Mouse (Mus musculus): ENCODE results near the gene Fezf2. TPM values are rescaled to one million over a fixed set of nuclear protein-coding genes. Genes with fewer than 3 reads are reported as not detected.

The Fezf2 gene
- polyA plus RNA-seq, 1 experiment from 2014 or later = not detected

- peak; percentile 59 for DNase-seq (ENCODE audit: low spot score)
- H3K4me1 ChIP-seq (ENCODE audit: control insufficient read depth, insufficient read depth, low read length) = peaks cover 19% of the 10 kb centered on the region; the same call in 1 of the 2 replicates
These were observed 2.6 kb downstream of the Fezf2 start for GRCm38 (mm10) chr14:12345241-12345921.

DNA sequence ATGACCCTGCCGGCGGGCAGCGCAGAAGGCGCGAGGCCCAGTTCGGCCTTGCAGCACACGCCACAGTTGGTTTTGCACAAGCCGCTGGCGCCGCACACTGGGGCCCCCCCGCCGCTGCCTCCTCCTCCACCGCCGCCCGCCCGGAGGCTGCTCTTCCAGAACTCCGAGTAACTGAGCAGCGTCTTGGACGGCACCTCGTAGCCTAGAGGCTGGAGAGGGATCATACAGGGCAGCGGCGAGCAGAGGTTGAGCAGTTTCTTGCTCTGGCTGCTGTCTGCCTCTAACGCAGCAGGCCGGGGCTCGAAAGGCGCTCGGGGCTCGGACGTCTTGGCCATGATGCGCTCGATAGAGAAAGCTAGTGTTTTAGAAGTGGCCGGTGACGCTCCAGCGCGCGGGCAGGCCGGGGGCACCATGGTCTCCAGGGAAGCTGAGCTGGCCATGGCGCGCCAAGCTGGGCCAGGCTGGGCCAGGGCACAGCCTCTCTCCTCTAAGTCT, 3.2 kb downstream of the Fezf2 start:
- ATAC-seq (ENCODE audit: insufficient number of reproducible peaks, low FRiP score, low TSS enrichment, low read depth) = no peak
- Histone ChIP-seq H3K9me3 (ENCODE audit: control insufficient read depth, low read length) (no peaks in the 10 kb centered on the region), H3K27me3 (ENCODE audit: control insufficient read depth, insufficient read depth, low read length) (peaks cover 90% of the 10 kb centered on the region), H3K4me2 (ENCODE audit: low read depth, severe bottlenecking) (peak overlapping the region; percentile 31), H3K36me3 (ENCODE audit: control insufficient read depth, insufficient read depth, low read length) (no peaks in the 10 kb centered on the region), H3K27ac (replicated peaks; ENCODE audit: low read depth, low read length) (no peak overlapping the region), H3K4me3 (ENCODE audit: low read depth, low read length) (no peak overlapping the region), H3K9ac (ENCODE audit: low read length) (no peak overlapping the region), H3K4me1 (ENCODE audit: control insufficient read depth, insufficient read depth, low read length) (peaks cover 19% of the 10 kb centered on the region; the same call in 1 of the 2 replicates)
- DNase-seq (ENCODE audit: low spot score) = peak; percentile 59
- WGBS = under 1% methylated on average over 38 of the region's 39 CpGs

More at GRCm38 (mm10) chr14:12345241-12345921, 2.6 kb downstream of the Fezf2 start:
- WGBS = under 1% methylated on average over 40 of the region's 40 CpGs
- Histone ChIP-seq H3K9me3 (ENCODE audit: control insufficient read depth, low read length) (no peaks in the 10 kb centered on the region), H3K27ac (replicated peaks; ENCODE audit: low read depth, low read length) (no peak overlapping the region), H3K36me3 (ENCODE audit: control insufficient read depth, insufficient read depth, low read length) (no peaks in the 10 kb centered on the region), H3K27me3 (ENCODE audit: control insufficient read depth, insufficient read depth, low read length) (peaks cover 87% of the 10 kb centered on the region), H3K4me2 (ENCODE audit: low read depth, severe bottlenecking) (no peak overlapping the region), H3K9ac (ENCODE audit: low read length) (no peak overlapping the region), H3K4me3 (ENCODE audit: low read depth, low read length) (no peak overlapping the region)
- no peak for ATAC-seq (ENCODE audit: insufficient number of reproducible peaks, low FRiP score, low TSS enrichment, low read depth)

DNA sequence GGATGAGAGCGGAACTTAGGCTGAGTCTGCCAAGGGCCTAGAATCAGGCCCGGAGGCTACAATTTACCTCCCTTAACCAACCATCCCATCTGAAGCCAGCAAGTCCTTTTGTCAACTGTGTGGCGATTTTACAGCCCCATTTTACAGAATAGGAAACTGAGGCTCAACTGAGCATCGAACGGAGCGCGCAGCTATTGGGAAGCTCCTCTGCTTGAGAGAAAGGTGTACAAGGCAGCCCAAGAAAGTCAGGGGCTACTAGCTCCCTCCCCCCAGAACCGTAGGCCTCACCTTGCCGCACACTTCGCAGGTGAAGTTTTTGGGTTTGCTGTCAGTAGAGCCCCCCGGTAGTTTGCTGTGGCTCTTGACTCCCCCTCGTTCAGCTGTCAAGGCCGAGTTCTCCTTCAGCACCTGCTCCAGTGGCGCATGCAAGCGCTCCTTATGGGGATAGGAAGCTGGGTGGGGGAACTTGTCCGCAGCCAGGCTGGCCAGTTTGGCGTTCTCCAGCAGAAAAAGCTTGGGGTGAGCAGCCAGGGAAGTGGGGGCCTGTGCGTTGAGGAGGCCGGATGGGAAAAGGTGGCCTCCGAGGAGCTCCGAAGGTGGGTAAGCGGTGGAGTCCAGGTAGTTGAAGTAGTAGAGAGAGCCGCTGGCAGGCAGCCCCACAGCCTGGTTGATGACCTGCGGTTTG, 3.8 kb downstream of the Fezf2 start:
- ATAC-seq (ENCODE audit: insufficient number of reproducible peaks, low FRiP score, low TSS enrichment, low read depth) = no peak
- Histone ChIP-seq H3K4me2 (ENCODE audit: low read depth, severe bottlenecking) (no peak overlapping the region; the same call in 1 of the 2 replicates), H3K27ac (replicated peaks; ENCODE audit: low read depth, low read length) (no peak overlapping the region), H3K9me3 (ENCODE audit: control insufficient read depth, low read length) (no peaks in the 10 kb centered on the region), H3K27me3 (ENCODE audit: control insufficient read depth, insufficient read depth, low read length) (peaks cover 90% of the 10 kb centered on the region), H3K36me3 (ENCODE audit: control insufficient read depth, insufficient read depth, low read length) (no peaks in the 10 kb centered on the region), H3K4me3 (ENCODE audit: low read depth, low read length) (no peak overlapping the region), H3K9ac (ENCODE audit: low read length) (no peak overlapping the region), H3K4me1 (ENCODE audit: control insufficient read depth, insufficient read depth, low read length) (peaks cover 19% of the 10 kb centered on the region; the same call in 1 of the 2 replicates)
- no peak for DNase-seq (ENCODE audit: low spot score)
- 2% methylated on average over 24 of the region's 24 CpGs for WGBS

GRCm38 (mm10) chr14:12343451-12343941, 4.5 kb downstream of the Fezf2 start:
- H3K4me3 ChIP-seq (ENCODE audit: low read depth, low read length) = no peak overlapping the region
- DNase-seq (ENCODE audit: low spot score) = peak; percentile 62
- H3K27me3 ChIP-seq (ENCODE audit: control insufficient read depth, insufficient read depth, low read length) = peaks cover 86% of the 10 kb centered on the region
- no peak overlapping the region for H3K4me2 ChIP-seq (ENCODE audit: low read depth, severe bottlenecking)
- H3K36me3 ChIP-seq (ENCODE audit: control insufficient read depth, insufficient read depth, low read length) = no peaks in the 10 kb centered on the region
- no peak for ATAC-seq (ENCODE audit: insufficient number of reproducible peaks, low FRiP score, low TSS enrichment, low read depth)
- no peak overlapping the region for H3K27ac ChIP-seq (replicated peaks; ENCODE audit: low read depth, low read length)
- WGBS = under 1% methylated on average over 20 of the region's 20 CpGs
- H3K9me3 ChIP-seq (ENCODE audit: control insufficient read depth, low read length) = no peaks in the 10 kb centered on the region
- H3K4me1 ChIP-seq (ENCODE audit: control insufficient read depth, insufficient read depth, low read length) = peaks cover 19% of the 10 kb centered on the region; the same call in 1 of the 2 replicates
- H3K9ac ChIP-seq (ENCODE audit: low read length) = no peak overlapping the region

DNA sequence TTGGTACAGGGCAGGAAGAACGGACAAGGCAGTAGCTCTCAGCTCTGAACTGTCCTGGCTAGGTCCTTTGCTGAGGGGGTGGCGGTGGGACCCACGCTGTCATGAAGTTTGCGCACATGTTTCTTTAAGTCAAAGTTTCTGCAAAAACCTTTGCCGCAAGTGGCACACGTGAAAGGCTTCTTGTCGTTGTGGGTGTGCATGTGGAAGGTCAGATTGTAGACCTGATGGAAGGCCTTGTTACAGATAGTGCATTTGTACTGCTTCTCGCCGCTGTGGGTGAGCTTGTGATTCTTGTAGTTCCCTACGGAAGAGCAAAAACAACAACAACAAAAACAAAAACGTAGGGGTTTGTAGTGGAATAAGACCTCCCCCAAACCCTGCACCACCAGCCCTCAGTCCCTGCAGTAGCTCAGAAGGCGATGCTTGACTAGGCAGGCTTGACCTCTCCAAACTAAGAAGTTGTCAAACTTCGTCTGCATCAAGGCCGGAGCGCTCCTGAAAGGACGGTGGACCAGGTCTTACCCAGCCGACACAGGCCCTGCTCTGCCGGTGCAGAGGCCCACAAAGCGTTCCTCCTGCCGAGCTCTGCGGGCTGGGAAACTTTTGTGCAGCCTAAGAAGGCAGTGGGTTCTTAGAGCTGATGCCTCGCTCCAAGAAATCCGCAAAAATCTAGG, 5.4 kb downstream of the Fezf2 start:
- peaks cover 19% of the 10 kb centered on the region; the same call in 1 of the 2 replicates for H3K4me1 ChIP-seq (ENCODE audit: control insufficient read depth, insufficient read depth, low read length)
- H3K27ac ChIP-seq (replicated peaks; ENCODE audit: low read depth, low read length) = no peak overlapping the region
- peaks cover 86% of the 10 kb centered on the region for H3K27me3 ChIP-seq (ENCODE audit: control insufficient read depth, insufficient read depth, low read length)
- H3K4me2 ChIP-seq (ENCODE audit: low read depth, severe bottlenecking) = no peak overlapping the region
- 2% methylated on average over 23 of the region's 23 CpGs for WGBS
- ATAC-seq (ENCODE audit: insufficient number of reproducible peaks, low FRiP score, low TSS enrichment, low read depth) = no peak
- no peaks in the 10 kb centered on the region for H3K9me3 ChIP-seq (ENCODE audit: control insufficient read depth, low read length)
- no peaks in the 10 kb centered on the region for H3K36me3 ChIP-seq (ENCODE audit: control insufficient read depth, insufficient read depth, low read length)
- DNase-seq (ENCODE audit: low spot score) = peak; percentile 61
- no peak overlapping the region for H3K4me3 ChIP-seq (ENCODE audit: low read depth, low read length)
- no peak overlapping the region for H3K9ac ChIP-seq (ENCODE audit: low read length)

DNA sequence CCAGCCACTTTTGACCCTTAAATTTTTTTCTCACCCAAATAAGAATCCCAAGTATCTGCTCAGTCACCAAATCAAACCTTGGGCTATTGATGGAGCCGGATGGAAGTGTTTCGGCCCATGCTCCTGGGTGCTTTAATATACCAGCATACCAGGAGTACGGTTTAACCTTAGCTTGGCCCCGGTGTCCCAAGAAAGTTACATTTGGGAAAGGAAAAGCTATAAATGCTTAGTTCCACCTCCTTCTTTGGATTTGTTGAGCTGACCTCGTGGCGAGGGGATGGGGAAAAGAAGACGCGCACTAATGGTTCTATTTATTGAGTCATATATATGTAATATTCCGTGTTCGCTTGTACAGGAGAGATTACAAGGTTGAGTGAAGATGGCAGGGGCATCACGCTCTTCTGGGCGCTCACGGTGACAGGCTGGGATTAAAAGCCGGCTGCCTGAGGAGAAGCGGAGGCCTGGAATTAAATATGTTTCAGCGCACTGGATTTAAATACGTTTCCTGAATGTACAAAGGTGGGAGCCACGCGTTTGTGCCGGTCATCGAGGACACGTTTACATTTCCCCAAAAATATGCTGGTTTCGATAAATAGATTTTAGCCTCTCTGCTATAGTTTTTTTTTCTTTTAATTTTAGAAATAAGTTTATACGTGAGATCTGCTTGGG, 6.1 kb downstream of the Fezf2 start:
- Histone ChIP-seq H3K27me3 (ENCODE audit: control insufficient read depth, insufficient read depth, low read length) (peaks cover 86% of the 10 kb centered on the region), H3K9me3 (ENCODE audit: control insufficient read depth, low read length) (no peaks in the 10 kb centered on the region), H3K36me3 (ENCODE audit: control insufficient read depth, insufficient read depth, low read length) (no peaks in the 10 kb centered on the region), H3K27ac (replicated peaks; ENCODE audit: low read depth, low read length) (no peak overlapping the region), H3K4me3 (ENCODE audit: low read depth, low read length) (no peak overlapping the region), H3K4me2 (ENCODE audit: low read depth, severe bottlenecking) (no peak overlapping the region), H3K4me1 (ENCODE audit: control insufficient read depth, insufficient read depth, low read length) (peaks cover 19% of the 10 kb centered on the region; the same call in 1 of the 2 replicates), H3K9ac (ENCODE audit: low read length) (no peak overlapping the region)
- DNase-seq (ENCODE audit: low spot score) (peak; percentile 49), ATAC-seq (ENCODE audit: insufficient number of reproducible peaks, low FRiP score, low TSS enrichment, low read depth) (no peak)
- 2% methylated on average over 24 of the region's 24 CpGs for WGBS

GRCm38 (mm10) chr14:12341075-12341788, 6.8 kb downstream of the Fezf2 start:
- Histone ChIP-seq H3K9ac (ENCODE audit: low read length) (no peak overlapping the region), H3K27me3 (ENCODE audit: control insufficient read depth, insufficient read depth, low read length) (peaks cover 84% of the 10 kb centered on the region), H3K4me3 (ENCODE audit: low read depth, low read length) (no peak overlapping the region), H3K9me3 (ENCODE audit: control insufficient read depth, low read length) (no peaks in the 10 kb centered on the region), H3K36me3 (ENCODE audit: control insufficient read depth, insufficient read depth, low read length) (no peaks in the 10 kb centered on the region), H3K4me2 (ENCODE audit: low read depth, severe bottlenecking) (no peak overlapping the region), H3K27ac (replicated peaks; ENCODE audit: low read depth, low read length) (no peak overlapping the region), H3K4me1 (ENCODE audit: control insufficient read depth, insufficient read depth, low read length) (peaks cover 19% of the 10 kb centered on the region; the same call in 1 of the 2 replicates)
- no peak for ATAC-seq (ENCODE audit: insufficient number of reproducible peaks, low FRiP score, low TSS enrichment, low read depth)
- DNase-seq (ENCODE audit: low spot score) = peak; percentile 63
- WGBS = under 1% methylated on average over 42 of the region's 42 CpGs

Measured in limb, embryonic 11.5 days (tissue).